Mouse (Mus musculus) layer of hippocampus, adult 9-10 months (tissue): ENCODE data around the gene Ryr2.
"Not testable (repeated sequence)": the region's sequence is repeated elsewhere in the genome, so short reads cannot be mapped to it uniquely, and the experiment has no call there.

Source experiments
- DNase-seq: peaks from one replicate; pipeline ENCODE4 v3.0.0; 2022; ENCODE audit warnings: low spot score

Ryr2 gene

GRCm38 (mm10) chr13:11549136-11549535 lies 557.6 kb downstream of the Ryr2 start:
- DNase-seq = not testable (repeated sequence)

- DNase-seq = no peak
These were observed 560.9 kb downstream of the Ryr2 start for GRCm38 (mm10) chr13:11545841-11546240.

DNA sequence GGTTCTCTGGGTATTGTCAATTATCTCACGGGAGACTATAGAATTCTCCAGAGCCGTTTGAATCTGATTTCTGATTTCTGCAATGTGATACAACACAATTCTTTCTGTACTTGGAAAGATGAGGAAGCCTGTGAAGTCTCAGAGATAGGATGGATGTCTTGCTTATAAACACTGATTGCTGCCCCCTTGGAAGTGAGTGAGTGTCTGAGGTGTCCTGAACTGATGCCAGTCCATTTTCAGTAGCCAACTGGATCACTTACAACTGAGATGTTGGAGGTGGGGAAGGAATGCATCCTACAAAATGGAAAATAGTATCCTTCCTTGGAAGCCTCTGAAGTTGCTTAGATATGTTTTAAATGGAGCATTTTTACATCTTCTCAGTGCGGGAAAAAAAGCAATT lies 564.2 kb downstream of the Ryr2 start:
- DNase-seq = no peak

- DNase-seq = no peak
These were observed 569.9 kb downstream of the Ryr2 start for GRCm38 (mm10) chr13:11536851-11537250.

GRCm38 (mm10) chr13:11535874-11536273 lies 570.9 kb downstream of the Ryr2 start:
- no peak for DNase-seq

GRCm38 (mm10) chr13:11533265-11533664 lies 573.5 kb downstream of the Ryr2 start:
- DNase-seq = no peak

GRCm38 (mm10) chr13:11532014-11532890 lies 574.5 kb downstream of the Ryr2 start:
- no peak for DNase-seq

DNA sequence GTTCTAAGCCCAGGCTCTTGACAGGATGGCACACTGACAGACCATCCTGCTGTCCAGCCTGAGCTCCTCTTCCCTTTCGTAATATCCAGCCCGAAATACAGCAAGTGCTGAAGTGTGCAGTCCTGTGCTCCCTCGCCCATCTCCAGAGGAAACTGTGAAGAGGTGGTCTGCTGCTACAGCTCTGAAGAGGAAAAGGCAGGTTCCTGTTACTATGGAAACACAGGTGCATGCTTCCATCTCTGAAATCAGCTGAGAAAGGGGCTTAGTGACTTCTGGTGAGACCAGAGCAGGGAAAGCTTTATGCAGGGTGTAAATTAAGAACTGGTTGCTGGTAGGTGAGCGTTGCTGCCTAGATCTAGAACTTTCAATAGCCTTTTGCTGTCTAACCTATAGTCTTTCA lies 583.1 kb downstream of the Ryr2 start:
- no peak for DNase-seq

DNA sequence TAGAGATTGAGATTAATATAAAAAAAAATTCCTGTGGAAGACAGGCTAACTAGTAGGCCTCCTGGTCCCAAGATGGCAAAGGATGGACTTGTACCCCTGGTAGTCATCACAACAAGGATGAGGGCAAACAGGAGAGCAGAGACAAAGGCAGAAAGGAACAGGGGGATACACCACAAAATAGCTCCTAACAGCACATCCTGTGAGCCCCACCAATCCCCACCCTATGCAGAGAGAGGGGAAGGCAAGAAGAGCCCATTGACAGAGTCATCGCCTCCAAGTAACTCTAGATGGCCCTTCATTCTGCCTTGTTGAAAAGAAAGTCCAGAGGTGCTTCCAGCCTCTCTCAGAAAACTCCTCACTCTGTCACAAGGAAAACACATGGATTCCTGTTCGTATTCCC lies 586.0 kb downstream of the Ryr2 start:
- no peak for DNase-seq

DNA sequence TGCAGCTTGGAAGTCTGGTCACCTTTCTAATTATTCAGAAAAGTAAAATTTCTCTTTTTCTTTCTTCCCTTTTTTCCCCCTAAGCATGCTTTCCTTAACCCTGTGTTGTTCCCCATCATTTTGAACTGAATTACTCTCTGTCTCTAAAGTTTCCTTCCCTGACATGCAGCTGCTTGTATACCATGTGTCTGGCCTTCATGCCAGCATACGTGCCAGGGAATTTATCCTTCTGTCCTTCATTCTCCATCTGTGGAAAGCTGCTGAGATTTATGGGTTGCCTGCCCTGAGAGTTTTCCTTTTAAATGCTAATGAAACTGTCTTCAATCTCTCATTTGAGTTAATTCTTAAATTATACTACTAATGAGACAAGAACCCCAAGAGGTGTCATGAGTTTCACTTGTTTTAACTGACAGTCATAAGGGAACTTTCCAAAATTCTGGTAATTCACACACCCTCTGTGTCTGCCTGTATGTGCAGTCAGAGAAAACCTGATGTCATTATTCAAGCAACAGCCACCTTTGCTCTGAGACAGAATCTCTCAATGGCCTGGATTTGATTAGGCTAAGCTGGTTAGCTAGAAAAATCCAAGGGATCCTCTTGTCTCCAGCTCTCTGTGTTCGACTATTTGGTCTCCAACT lies 595.1 kb downstream of the Ryr2 start:
- DNase-seq = no peak
